Mouse (Mus musculus): ENCODE data around the gene Ptma.
A peak's percentile ranks its signal among the peaks of the same experiment; 100 is the strongest.

Ptma gene

GRCm38 (mm10) chr1:86515715-86516410 lies 10.7 kb upstream of the Ptma start:
- DNase-seq (ENCODE audit: low read depth, low spot score): no peak

DNA sequence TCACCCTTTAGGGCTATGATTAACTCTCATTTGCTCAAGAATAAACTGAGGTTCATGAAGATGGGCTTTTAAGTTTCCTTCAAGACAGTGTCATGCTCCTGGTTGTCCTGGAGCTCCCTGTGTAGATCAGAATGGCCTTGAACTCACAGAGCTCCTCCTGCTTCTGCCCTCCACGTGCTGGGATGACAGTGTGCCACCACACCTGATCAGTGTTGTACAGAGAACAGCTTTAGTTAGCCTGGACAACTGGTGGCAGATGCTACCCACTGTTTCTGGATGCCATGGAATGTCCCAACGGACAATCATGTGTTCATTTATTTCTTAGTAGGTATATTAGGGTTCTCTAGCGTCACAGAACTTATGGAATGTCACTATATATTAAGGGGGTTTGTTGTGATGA lies 9.4 kb upstream of the Ptma start:
- no peak for DNase-seq (ENCODE audit: low read depth, low spot score)

- no peak for DNase-seq (ENCODE audit: low read depth, low spot score)
Measured at GRCm38 (mm10) chr1:86520361-86520760, 6.2 kb upstream of the Ptma start.

DNA sequence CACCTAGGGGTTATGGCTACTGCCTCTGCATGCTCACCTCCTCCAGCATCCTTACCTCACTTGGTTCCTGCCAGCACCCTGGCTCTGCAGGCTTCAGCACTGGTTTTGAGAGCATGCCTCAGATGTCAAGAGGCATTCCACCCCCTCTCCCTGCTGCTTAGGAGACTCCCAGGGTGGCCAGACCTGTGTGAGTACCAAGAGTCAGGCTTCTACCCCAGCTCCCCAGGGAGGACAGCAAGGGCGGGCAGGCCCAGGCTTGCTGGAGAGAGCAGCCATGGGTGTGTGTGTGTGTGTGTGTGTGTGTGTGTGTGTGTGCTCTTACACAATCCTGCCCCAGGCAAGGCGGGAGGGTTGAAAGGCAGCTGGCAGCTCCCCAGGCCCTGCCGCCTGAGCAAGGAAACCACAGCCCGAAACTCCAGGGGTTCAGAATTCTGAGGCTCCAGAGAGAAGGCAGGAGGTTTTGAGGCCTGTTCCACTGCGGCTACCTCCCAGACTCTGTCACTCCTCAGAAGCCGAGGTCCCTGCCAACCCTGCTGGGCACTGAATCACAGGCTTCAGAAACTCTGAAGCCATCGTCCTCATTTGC lies 4.1 kb upstream of the Ptma start:
- no peak for DNase-seq (ENCODE audit: low read depth, low spot score)

DNA sequence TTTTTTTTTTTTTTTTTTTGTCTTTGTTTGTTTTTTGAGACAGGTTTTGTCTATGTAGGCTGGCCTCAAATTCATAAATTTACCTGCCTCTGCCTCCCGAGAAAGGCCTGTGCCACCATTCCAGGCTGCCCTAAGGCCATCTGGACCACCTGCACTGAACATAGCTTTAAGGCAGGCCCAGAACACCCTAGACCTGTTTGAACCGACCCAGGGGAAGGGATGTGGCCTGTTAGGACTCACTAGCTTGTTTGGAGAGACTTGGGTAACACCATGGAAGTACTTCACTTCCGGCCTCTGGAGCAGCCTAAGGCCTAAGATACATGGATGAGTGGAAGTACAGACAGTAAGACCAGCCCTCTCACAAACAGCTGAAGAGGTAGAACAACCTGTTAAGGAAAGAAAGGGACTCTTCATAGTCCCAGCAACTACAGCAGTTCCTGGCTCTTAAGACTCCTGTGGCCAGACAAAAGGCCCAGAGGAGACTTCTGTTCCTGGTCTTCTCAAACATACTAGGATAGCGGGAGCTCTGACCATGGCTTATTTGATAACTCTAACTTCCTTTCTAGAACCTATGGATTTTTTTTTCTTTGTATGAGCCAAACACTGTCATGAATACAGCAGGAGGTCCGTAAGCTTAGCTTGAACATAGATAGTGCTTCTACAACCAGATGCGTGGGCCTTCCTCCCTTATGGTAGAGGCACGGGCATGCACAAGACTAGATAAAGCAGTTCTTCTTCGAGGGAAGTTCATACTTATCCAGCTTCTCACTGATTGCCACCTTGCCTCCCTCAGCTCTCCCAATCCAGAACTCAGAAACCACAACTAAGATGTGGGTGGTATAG lies 2.5 kb upstream of the Ptma start:
- DNase-seq (ENCODE audit: low read depth, low spot score): no peak

DNA sequence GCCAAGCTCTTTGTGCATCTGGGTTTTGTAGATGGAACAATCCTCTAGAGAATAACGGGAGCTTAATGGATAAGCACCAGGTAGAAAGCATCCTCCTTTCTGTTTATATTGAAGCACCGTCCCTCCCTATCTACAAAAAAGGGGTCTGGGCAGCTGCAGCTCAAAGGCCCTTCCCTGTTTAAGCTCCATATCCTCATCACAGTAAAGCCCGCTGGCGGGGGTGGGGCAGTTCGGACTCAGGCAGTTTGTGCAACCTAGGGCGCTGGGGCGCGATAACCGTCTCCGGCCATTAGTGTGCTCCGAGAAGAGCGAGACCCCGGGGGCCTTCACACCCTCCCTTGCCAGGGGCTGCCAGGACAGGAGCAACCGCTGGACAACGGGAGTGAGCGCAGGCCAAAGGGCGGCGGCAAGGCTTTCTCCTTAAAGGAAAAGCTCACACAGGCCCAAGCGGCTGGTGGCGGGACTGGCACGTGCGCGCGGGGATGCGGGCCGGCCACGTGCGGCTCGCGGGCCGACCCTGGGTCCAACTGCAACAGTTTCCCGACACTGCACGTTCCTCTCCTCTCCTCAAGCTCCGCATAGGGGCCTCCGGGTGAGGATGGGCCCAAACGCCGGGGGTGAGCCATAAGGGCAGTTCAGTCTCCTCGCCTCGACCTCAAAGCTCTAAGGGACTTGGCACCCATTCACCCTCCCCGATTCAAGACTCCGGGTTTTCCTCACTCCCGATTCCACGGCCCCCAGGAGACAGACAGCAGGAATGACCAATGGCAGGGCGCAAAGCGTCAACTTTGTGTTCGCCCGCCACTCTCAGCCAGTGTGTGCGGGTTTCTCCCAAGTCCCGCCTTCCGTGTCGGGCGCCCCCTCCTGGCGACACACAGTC lies 1.7 kb upstream of the Ptma start:
- peak; percentile 99 for DNase-seq (ENCODE audit: low read depth, low spot score)

GRCm38 (mm10) chr1:86525499-86526115 lies 919 bp upstream of the Ptma start:
- peak; percentile 78 for DNase-seq (ENCODE audit: low read depth, low spot score)

- DNase-seq (ENCODE audit: low read depth, low spot score): peak; percentile 37
Measured at GRCm38 (mm10) chr1:86526789-86527598, 468 bp downstream of the Ptma start.

- DNase-seq (ENCODE audit: low read depth, low spot score): peak; percentile 93
Measured at GRCm38 (mm10) chr1:86527599-86528486, 1.3 kb downstream of the Ptma start.

GRCm38 (mm10) chr1:86528571-86529180 lies 2.1 kb downstream of the Ptma start:
- DNase-seq (ENCODE audit: low read depth, low spot score): peak; percentile 57

- peak; percentile 33 for DNase-seq (ENCODE audit: low read depth, low spot score)
Measured at GRCm38 (mm10) chr1:86529590-86529989, 3.1 kb downstream of the Ptma start.

DNA sequence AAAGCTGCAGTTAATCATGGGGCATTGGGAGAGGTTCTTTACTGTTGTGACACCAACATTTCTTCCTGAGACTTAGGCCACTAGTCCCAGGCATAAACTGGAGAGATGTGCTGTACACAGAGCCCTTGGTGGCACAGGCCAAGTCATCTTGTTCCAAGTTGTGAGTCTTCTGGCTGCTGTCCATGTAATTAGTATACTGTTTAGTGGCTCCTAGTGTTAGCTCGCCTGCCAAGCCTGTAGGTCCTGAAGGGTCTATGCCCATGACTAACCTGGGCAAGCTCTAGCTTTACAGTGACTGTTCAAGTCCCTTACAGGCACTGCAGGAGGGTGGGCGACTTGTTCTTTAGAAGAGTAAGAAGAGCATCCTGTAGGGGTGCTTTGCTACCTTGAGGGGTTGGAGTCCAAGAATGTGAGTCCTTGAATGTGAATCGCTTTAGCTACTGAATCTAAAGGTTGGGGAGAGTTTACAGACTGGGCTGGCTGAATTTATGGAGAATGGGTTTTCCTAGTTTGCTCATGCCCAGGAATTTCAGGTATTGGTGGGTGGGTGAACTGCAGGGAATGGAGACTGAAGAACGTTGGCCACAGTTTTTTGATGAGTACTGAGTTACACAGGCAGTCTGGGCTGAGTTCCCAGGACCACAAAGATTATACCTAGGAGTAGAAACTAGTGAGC lies 4.5 kb downstream of the Ptma start:
- peak; percentile 55 for DNase-seq (ENCODE audit: low read depth, low spot score)

GRCm38 (mm10) chr1:86531547-86532321 lies 5.2 kb downstream of the Ptma start:
- peak; percentile 81 for DNase-seq (ENCODE audit: low read depth, low spot score)

GRCm38 (mm10) chr1:86532362-86533051 lies 6.0 kb downstream of the Ptma start:
- DNase-seq (ENCODE audit: low read depth, low spot score): peak; percentile 94

GRCm38 (mm10) chr1:86533411-86534130 lies 7.0 kb downstream of the Ptma start:
- DNase-seq (ENCODE audit: low read depth, low spot score): peak; percentile 60

GRCm38 (mm10) chr1:86538383-86538782 lies 11.9 kb downstream of the Ptma start:
- DNase-seq (ENCODE audit: low read depth, low spot score): no peak

Measured in mesoderm, embryonic 11.5 days (tissue).